Mouse (Mus musculus) E14TG2a.4 (cell line): ENCODE results near the gene Tmem178b.

Source experiments
- H3K27me3 ChIP-seq: 2 replicates; pipeline ENCODE4 v1.6.1; 2014; ENCODE audit warnings: low read length, control low read depth; ENCODE audit not compliant: insufficient read depth
- H3K36me3 ChIP-seq: 2 replicates; pipeline ENCODE4 v1.6.1; 2014; ENCODE audit warnings: low read length, control low read depth; ENCODE audit not compliant: insufficient read depth
- H3K4me1 ChIP-seq: replicated peaks from 2 replicates; pipeline ENCODE4 v1.6.1; 2014; ENCODE audit warnings: low read depth, low read length, control low read depth
- H3K4me3 ChIP-seq: replicated peaks from 2 replicates; pipeline ENCODE4 v1.5.1; 2014; ENCODE audit warnings: mild to moderate bottlenecking, low read length
- H3K9me3 ChIP-seq: 2 replicates; pipeline ENCODE4 v1.6.1; 2014; ENCODE audit warnings: low read length, control low read depth
- CTCF ChIP-seq: conservative IDR thresholded peaks from 2 replicates; pipeline ENCODE4 v1.5.1; 2014; ENCODE audit warnings: low read length
- NANOG ChIP-seq: IDR thresholded peaks from 2 replicates; pipeline ENCODE4 v1.6.1; 2014; ENCODE audit warnings: borderline replicate concordance, low read length, mixed read lengths
- POU5F1 ChIP-seq: IDR thresholded peaks from 2 replicates; pipeline ENCODE4 v1.6.1; 2014; ENCODE audit warnings: low read length, borderline replicate concordance

The Tmem178b gene

GRCm38 (mm10) chr6:39990772-39991171 lies 117.7 kb downstream of the Tmem178b start:
- Histone ChIP-seq H3K36me3 (no peaks in the 10 kb centered on the region), H3K27me3 (peaks cover 7% of the 10 kb centered on the region), H3K9me3 (peaks cover 10% of the 10 kb centered on the region; the same call in 1 of the 2 replicates), H3K4me1 (peaks cover 36% of the 10 kb centered on the region), H3K4me3 (no peak overlapping the region)
- TF ChIP-seq POU5F1 (no peak), NANOG (no peak), CTCF (no peak)

GRCm38 (mm10) chr6:39991922-39992321 lies 118.9 kb downstream of the Tmem178b start:
- TF ChIP-seq NANOG (no peak), CTCF (no peak), POU5F1 (no peak)
- Histone ChIP-seq H3K4me1 (peaks cover 36% of the 10 kb centered on the region), H3K4me3 (no peak overlapping the region), H3K9me3 (peaks cover 10% of the 10 kb centered on the region; the same call in 1 of the 2 replicates), H3K27me3 (peaks cover 7% of the 10 kb centered on the region), H3K36me3 (no peaks in the 10 kb centered on the region)

- Histone ChIP-seq H3K36me3 (no peaks in the 10 kb centered on the region), H3K4me1 (peaks cover 5% of the 10 kb centered on the region; the same call in 1 of the 2 replicates), H3K27me3 (no peaks in the 10 kb centered on the region), H3K9me3 (no peaks in the 10 kb centered on the region), H3K4me3 (no peak overlapping the region)
- TF ChIP-seq POU5F1 = no peak
- no peak for TF ChIP-seq NANOG
- no peak for TF ChIP-seq CTCF
Observed at GRCm38 (mm10) chr6:40006006-40006765, 133.1 kb downstream of the Tmem178b start.

- Histone ChIP-seq H3K4me3 (no peak overlapping the region), H3K36me3 (no peaks in the 10 kb centered on the region), H3K27me3 (no peaks in the 10 kb centered on the region), H3K4me1 (peaks cover 12% of the 10 kb centered on the region), H3K9me3 (no peaks in the 10 kb centered on the region)
- no peak for TF ChIP-seq POU5F1
- no peak for TF ChIP-seq CTCF
- no peak for TF ChIP-seq NANOG
Observed at GRCm38 (mm10) chr6:40008166-40008907, 135.3 kb downstream of the Tmem178b start.

- Histone ChIP-seq H3K9me3 (no peaks in the 10 kb centered on the region), H3K4me1 (peaks cover 22% of the 10 kb centered on the region), H3K36me3 (no peaks in the 10 kb centered on the region), H3K27me3 (no peaks in the 10 kb centered on the region), H3K4me3 (no peak overlapping the region)
- TF ChIP-seq CTCF (no peak), POU5F1 (no peak), NANOG (no peak)
Observed at GRCm38 (mm10) chr6:40009718-40010117, 136.6 kb downstream of the Tmem178b start.

- Histone ChIP-seq H3K9me3 (no peaks in the 10 kb centered on the region), H3K4me1 (peaks cover 34% of the 10 kb centered on the region), H3K27me3 (no peaks in the 10 kb centered on the region), H3K4me3 (no peak overlapping the region), H3K36me3 (no peaks in the 10 kb centered on the region)
- TF ChIP-seq POU5F1 = no peak
- no peak for TF ChIP-seq NANOG
- no peak for TF ChIP-seq CTCF
Observed at GRCm38 (mm10) chr6:40011066-40011465, 138.0 kb downstream of the Tmem178b start.

GRCm38 (mm10) chr6:40011609-40012008 lies 138.5 kb downstream of the Tmem178b start:
- Histone ChIP-seq H3K9me3 (no peaks in the 10 kb centered on the region), H3K27me3 (no peaks in the 10 kb centered on the region), H3K36me3 (no peaks in the 10 kb centered on the region), H3K4me1 (peaks cover 36% of the 10 kb centered on the region), H3K4me3 (no peak overlapping the region)
- TF ChIP-seq NANOG = no peak
- no peak for TF ChIP-seq CTCF
- no peak for TF ChIP-seq POU5F1

- Histone ChIP-seq H3K27me3 (no peaks in the 10 kb centered on the region), H3K9me3 (no peaks in the 10 kb centered on the region), H3K4me1 (peaks cover 36% of the 10 kb centered on the region), H3K36me3 (no peaks in the 10 kb centered on the region), H3K4me3 (no peak overlapping the region)
- TF ChIP-seq POU5F1 (no peak), NANOG (no peak), CTCF (no peak)
Observed at GRCm38 (mm10) chr6:40013407-40013806, 140.3 kb downstream of the Tmem178b start.
